Mouse (Mus musculus) lung, embryonic 14.5 days (tissue): ENCODE measurements around the gene Rpap1. TPM values are rescaled to one million over a fixed set of nuclear protein-coding genes. Genes with fewer than 3 reads are reported as not detected.
A peak's percentile ranks its signal among the peaks of the same experiment; 100 is the strongest.

Source experiments
- ATAC-seq: fragments of 200-750 bp; cut with Nextera tagmentation; 2 replicates; pipeline ENCODE4 v1.8.0; 2017; ENCODE audit warnings: mild to moderate bottlenecking, moderate TSS enrichment, moderate library complexity; ENCODE audit not compliant: insufficient read depth
- DNase-seq: peaks from one replicate; pipeline ENCODE4 v3.0.0-alpha.2; 2015
- H3K27ac ChIP-seq: fragments of 300-500 bp; sonication (generic); 2 replicates; pipeline ENCODE4 v1.5.1; 2014; ENCODE audit warnings: low read depth, mild to moderate bottlenecking, moderate library complexity
- H3K27me3 ChIP-seq: fragments of 300-500 bp; sonication (generic); 2 replicates; pipeline ENCODE4 v1.6.1; 2014; ENCODE audit warnings: low read length, control low read depth; ENCODE audit not compliant: insufficient read depth
- H3K36me3 ChIP-seq: fragments of 300-500 bp; sonication (generic); 2 replicates; pipeline ENCODE4 v1.6.1; 2014; ENCODE audit warnings: control low read depth; ENCODE audit not compliant: insufficient read depth
- H3K4me1 ChIP-seq: fragments of 300-500 bp; sonication (generic); 2 replicates; pipeline ENCODE4 v1.6.1; 2014; ENCODE audit warnings: antibody characterized with exemption, control low read depth; ENCODE audit not compliant: insufficient read depth
- H3K4me2 ChIP-seq: fragments of 300-500 bp; sonication (generic); 2 replicates; pipeline ENCODE4 v1.6.1; 2014; ENCODE audit warnings: mild to moderate bottlenecking
- H3K4me3 ChIP-seq: fragments of 300-500 bp; sonication (generic); 2 replicates; pipeline ENCODE4 v1.5.1; 2014; ENCODE audit warnings: low read depth, low read length
- H3K9ac ChIP-seq: fragments of 300-500 bp; sonication (generic); 2 replicates; pipeline ENCODE4 v1.6.1; 2014
- H3K9me3 ChIP-seq: fragments of 300-500 bp; sonication (generic); 2 replicates; pipeline ENCODE4 v1.6.1; 2016; ENCODE audit warnings: low read depth, low read length, control low read depth
- CTCF ChIP-seq: IDR thresholded peaks from 2 replicates; pipeline ENCODE4 v1.5.1; 2016; ENCODE audit warnings: antibody characterized with exemption, low read depth
- WGBS: fragments of 180-500 bp; shearing (Covaris S2); extraction: QIAGEN DNeasy Blood & Tissue Kit; methylation state at CpG from one replicate; pipeline ENCODE4 v1.1.7; 2014; 5-methylcytosine and 5-hydroxymethylcytosine counted together
- polyA plus RNA-seq: library from polyadenylated mRNA; unstranded; fragments of >200 nt; fragmentation: Nextera tagmentation; extraction: Ambion mirVana; gene quantifications from 2 replicates; pipeline ENCODE4 v1.2.1, GENCODE M21; 2014

The Rpap1 gene
- polyA plus RNA-seq, 1 experiment from 2014 or later = 34.2 TPM

DNA sequence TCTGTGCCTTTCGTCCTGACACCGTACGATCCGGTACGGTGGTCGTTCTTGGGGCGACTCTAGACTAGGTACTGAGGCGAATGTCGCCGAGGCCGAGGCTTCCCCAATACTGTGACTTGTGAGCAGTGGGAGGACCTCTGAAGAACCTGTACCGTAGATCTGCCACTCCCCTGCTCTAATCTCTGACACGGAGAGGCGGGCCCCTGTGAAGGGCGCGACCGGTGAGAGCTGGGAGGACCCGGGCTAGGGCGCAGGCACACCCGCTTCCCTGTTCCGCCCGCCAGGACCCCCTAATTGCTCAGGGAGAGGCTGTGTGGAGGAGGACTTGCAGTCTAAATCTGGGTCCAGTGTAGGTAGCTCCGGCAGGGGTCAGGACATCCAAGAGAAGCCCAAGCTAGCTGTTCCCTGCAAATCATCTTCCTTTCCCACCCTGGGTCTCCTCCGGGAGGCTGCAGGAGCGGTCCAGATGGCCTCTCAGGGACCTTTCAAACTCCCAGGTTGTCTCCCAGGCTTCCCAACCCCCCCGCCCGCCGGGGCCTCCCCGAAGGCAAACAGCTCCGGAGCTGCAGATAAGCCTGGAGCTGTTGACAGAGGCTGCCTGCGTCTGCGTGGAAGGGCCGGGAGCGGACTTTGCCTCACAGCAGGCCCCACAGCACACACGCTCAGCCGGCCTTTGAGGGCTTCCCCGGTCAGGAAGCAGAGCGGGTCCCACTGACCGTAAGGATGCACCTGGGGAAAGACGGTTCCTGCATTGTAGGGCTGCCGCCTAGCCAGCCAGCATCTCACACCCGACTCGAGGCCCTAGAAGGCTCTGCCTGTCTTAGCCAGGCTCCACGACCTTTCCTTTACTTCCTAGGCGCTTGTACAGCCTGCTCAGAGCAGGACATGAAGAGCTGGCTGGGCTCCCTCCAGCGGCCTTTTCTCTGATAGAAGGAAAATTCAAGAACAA is 42.9 kb downstream of the Rpap1 start:
- 6% methylated on average over 46 of the region's 46 CpGs for WGBS
- Histone ChIP-seq H3K4me1 (peaks cover 14% of the 10 kb centered on the region), H3K36me3 (no peaks in the 10 kb centered on the region), H3K4me2 (peak overlapping the region; percentile 99), H3K4me3 (peak overlapping the region; percentile 26), H3K9me3 (no peaks in the 10 kb centered on the region), H3K27me3 (peaks cover 26% of the 10 kb centered on the region), H3K9ac (peak overlapping the region; percentile 9; the same call in 1 of the 2 replicates), H3K27ac (0 out of 2 replicates have a peak overlapping the region, but pooled peaks have one; percentile 30)
- ATAC-seq (peak; percentile 5; the same call in 1 of the 2 replicates), DNase-seq (peak; percentile 69)
- TF ChIP-seq CTCF = peak; percentile 18; the same call in 1 of the 2 replicates

DNA sequence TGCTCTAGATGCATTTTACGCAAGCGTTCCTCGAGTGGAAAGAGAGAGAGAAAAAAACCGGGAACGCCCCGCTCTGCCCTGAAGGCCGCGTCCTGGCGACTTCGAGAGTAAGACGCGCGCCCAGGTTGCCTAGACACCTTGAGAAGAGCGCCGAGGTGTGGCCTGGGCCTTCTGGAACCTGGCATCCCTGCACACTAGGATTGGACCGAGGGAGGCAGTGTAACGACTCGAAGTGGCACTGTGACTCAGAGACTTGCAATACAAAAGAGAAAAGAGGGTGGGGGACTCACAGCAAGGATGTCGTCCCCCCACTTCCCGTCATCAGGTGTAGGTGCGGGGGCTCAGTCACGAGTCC is 43.6 kb downstream of the Rpap1 start:
- peak; percentile 21 for DNase-seq
- H3K4me1 ChIP-seq = peaks cover 14% of the 10 kb centered on the region
- peak overlapping the region; percentile 99 for H3K4me2 ChIP-seq
- TF ChIP-seq CTCF = no peak
- no peak overlapping the region for H3K9ac ChIP-seq
- no peak overlapping the region for H3K27ac ChIP-seq
- H3K4me3 ChIP-seq = peak overlapping the region; percentile 26
- H3K9me3 ChIP-seq = no peaks in the 10 kb centered on the region
- WGBS = 6% methylated on average over 22 of the region's 22 CpGs
- peaks cover 26% of the 10 kb centered on the region for H3K27me3 ChIP-seq
- no peaks in the 10 kb centered on the region for H3K36me3 ChIP-seq
- no peak for ATAC-seq

DNA sequence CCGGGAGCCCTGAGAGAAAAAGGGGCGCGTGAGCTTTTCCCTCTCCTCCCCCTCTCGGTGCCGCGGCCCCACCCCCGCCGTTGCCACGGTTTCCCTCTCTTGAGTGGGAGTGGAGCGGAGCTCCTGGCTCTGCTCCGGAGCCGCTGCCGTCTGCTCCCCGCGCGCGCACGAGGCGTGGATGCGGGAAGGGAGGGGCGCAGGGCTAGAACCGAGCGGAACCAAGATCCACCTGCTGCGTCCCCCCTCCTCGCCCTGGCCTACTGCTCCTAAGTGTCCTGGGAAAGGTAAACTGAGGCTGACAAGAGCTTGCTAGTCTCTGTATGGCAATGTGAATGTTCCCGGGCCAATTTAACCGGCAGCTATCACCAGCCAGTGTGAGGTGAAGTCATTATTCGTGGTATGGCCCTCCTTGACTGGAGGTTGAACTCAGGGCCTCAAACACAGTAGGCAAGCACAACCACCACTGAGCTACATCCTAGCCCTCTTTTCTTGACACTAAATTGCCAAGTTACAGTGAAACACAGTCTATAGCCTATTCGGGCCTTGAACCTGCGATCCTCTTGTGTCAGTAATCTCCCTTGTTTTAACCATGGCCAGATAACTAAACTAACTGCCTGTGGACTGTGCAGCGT is 44.0 kb downstream of the Rpap1 start:
- Histone ChIP-seq H3K4me3 (peak overlapping the region; percentile 66), H3K36me3 (no peaks in the 10 kb centered on the region), H3K9ac (no peak overlapping the region), H3K9me3 (no peaks in the 10 kb centered on the region), H3K4me2 (peak overlapping the region; percentile 99), H3K27me3 (peaks cover 26% of the 10 kb centered on the region), H3K4me1 (peaks cover 14% of the 10 kb centered on the region), H3K27ac (no peak overlapping the region)
- TF ChIP-seq CTCF = no peak
- 7% methylated on average over 31 of the region's 31 CpGs for WGBS
- ATAC-seq = no peak
- no peak for DNase-seq

DNA sequence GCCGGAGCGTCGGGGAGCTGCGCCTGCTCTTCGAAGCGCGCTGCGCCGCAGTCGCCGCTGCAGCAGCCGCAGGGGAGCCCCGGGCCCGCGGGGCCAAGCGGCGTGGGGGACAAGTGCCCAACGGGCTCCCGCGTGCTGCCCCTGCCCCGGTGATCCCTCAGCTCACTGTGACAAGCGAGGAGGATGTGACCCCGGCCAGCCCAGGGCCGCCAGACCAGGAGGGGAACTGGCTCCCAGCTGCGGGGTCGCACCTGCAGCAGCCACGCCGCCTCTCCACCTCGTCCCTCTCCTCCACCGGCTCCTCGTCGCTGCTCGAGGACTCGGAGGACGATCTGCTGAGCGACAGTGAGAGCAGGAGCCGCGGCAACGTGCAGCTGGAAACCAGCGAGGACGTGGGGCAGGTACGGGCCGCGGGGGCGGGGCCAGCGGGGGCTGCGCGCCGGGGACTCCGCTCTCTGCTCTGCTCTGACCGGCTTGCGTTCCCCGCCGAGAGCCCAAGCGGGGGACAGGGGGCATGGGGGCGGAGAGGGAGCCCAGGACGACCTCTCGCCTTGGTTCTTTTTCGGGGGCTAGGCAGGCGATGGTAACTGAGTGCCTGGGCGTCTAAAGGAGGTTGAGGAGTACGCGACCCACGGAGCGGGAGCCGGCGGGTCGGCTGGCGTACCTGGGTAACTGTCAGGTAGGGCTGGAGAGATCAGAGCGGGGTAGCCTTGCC is 44.7 kb downstream of the Rpap1 start:
- 1% methylated on average over 70 of the region's 70 CpGs for WGBS
- H3K4me1 ChIP-seq = peaks cover 14% of the 10 kb centered on the region
- peak; percentile 17 for DNase-seq
- H3K27ac ChIP-seq = no peak overlapping the region
- H3K4me2 ChIP-seq = peak overlapping the region; percentile 99
- no peak for TF ChIP-seq CTCF
- H3K9ac ChIP-seq = peak overlapping the region; percentile 70
- H3K27me3 ChIP-seq = peaks cover 26% of the 10 kb centered on the region
- H3K36me3 ChIP-seq = no peaks in the 10 kb centered on the region
- H3K9me3 ChIP-seq = no peaks in the 10 kb centered on the region
- ATAC-seq = peak; percentile 15
- H3K4me3 ChIP-seq = peak overlapping the region; percentile 66

DNA sequence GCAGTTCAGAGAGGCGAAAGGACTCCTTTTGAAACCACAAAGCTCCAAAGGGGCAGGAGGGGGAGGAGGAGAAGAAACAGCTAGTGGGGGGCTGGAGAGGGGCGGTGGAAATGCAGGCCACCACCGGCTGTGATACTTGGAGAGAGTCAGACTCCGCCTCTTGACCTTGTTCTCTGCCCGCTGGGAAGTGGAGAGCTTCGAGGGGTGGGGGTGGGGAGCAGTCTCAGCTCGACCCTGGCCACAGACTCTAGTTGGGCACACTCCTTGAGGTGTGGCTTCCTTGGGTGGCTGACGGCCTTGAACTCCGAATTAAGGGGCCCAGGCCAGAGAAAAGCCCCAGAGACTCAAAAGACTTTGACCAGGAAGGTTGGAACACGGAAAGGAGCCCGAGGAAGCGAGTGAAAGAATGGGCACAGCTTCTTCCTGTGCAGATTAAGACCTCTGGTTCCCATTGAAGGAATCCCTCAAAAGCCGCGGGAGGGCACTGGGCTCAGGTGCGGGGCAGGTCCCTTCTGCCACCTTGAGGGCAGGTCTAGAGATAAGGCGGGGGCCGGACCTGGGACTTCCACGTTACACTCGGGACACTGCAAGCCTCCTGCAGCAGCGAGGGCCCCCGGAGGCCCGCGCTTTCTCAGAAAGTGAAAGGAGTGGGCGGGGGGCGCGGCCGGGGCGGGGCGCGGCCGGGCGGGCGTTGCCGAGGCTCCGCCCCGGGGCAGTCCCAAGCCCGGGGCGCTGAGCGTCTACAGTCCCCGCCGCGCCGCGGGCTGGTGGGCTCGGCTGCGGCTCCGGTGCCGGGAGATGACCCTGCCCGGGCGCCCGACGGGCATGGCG is 45.5 kb downstream of the Rpap1 start, which contains the start of gene Itpka:
Gene Itpka (plus strand): TSS at position 757 of the 831 bp plus-strand sequence.
- no peak for TF ChIP-seq CTCF
- H3K4me2 ChIP-seq = peak within 1 kb of the TSS; percentile 99
- peak within 1 kb of the TSS; percentile 70 for H3K9ac ChIP-seq
- H3K27ac ChIP-seq = peak within 1 kb of the TSS; percentile 89
- no peaks in the 10 kb centered on the region for H3K36me3 ChIP-seq
- peaks cover 14% of the 10 kb centered on the region for H3K4me1 ChIP-seq
- H3K9me3 ChIP-seq = no peaks in the 10 kb centered on the region
- peak; percentile 84 for DNase-seq
- ATAC-seq = peak; percentile 88
- peaks cover 26% of the 10 kb centered on the region for H3K27me3 ChIP-seq
- under 1% methylated on average over 49 of the region's 53 CpGs for WGBS
- peak within 1 kb of the TSS; percentile 66 for H3K4me3 ChIP-seq

DNA sequence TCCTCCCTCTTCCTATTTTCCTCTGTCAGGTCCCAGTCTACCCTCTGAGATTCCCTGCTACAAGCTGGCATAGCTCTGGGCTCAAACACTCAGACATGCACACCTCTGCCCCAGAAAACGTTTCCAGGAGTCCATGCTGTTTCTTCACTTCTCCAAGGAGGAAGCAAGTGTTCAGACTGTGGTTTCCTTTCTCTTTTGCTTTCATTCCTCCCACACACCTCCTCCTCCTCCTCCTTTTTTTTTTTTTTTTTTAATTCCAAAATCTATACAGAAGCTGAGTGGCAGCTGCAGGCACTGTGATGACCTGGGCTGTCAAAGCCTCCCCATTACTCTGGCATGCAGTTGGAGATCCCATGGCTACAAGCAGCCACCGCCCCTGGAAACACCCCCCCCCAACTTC is 46.8 kb downstream of the Rpap1 start:
- peak overlapping the region; percentile 99 for H3K4me2 ChIP-seq
- H3K9ac ChIP-seq = no peak overlapping the region
- no peak for DNase-seq
- no peak for ATAC-seq
- H3K9me3 ChIP-seq = no peaks in the 10 kb centered on the region
- H3K36me3 ChIP-seq = no peaks in the 10 kb centered on the region
- no peak overlapping the region for H3K4me3 ChIP-seq
- peaks cover 14% of the 10 kb centered on the region for H3K4me1 ChIP-seq
- 21% methylated on average over 2 of the region's 2 CpGs for WGBS
- no peak for TF ChIP-seq CTCF
- peaks cover 26% of the 10 kb centered on the region for H3K27me3 ChIP-seq
- no peak overlapping the region for H3K27ac ChIP-seq
